Mouse (Mus musculus) intestine, embryonic 14.5 days (tissue): ENCODE measurements around the gene Tmcc3. TPM values are rescaled to one million over a fixed set of nuclear protein-coding genes. Genes with fewer than 3 reads are reported as not detected.
A peak's percentile ranks its signal among the peaks of the same experiment; 100 is the strongest.

Source experiments
- ATAC-seq: fragments of 200-750 bp; cut with Nextera tagmentation; replicated peaks from 2 replicates; pipeline ENCODE4 v1.8.0; 2017; ENCODE audit warnings: low read depth, moderate number of reproducible peaks, moderate TSS enrichment, moderate library complexity; ENCODE audit not compliant: low FRiP score, low TSS enrichment
- DNase-seq: peaks from one replicate; pipeline ENCODE4 v3.0.0-alpha.2; 2018; ENCODE audit warnings: low spot score
- H3K27ac ChIP-seq: fragments of 300-500 bp; sonication (generic); 2 replicates; pipeline ENCODE4 v1.5.1; 2014; ENCODE audit warnings: low read depth, mild to moderate bottlenecking, control low read depth
- H3K27me3 ChIP-seq: fragments of 300-500 bp; sonication (generic); replicated peaks from 2 replicates; pipeline ENCODE4 v1.6.1; 2014; ENCODE audit warnings: low read length, control low read depth; ENCODE audit not compliant: control insufficient read depth, insufficient read depth
- H3K36me3 ChIP-seq: fragments of 300-500 bp; sonication (generic); 2 replicates; pipeline ENCODE4 v1.6.1; 2014; ENCODE audit warnings: low read length, control low read depth; ENCODE audit not compliant: control insufficient read depth, insufficient read depth
- H3K4me1 ChIP-seq: fragments of 300-500 bp; sonication (generic); replicated peaks from 2 replicates; pipeline ENCODE4 v1.6.1; 2014; ENCODE audit warnings: low read length, control low read depth, mixed read lengths; ENCODE audit not compliant: control insufficient read depth, insufficient read depth
- H3K4me2 ChIP-seq: fragments of 300-500 bp; sonication (generic); 2 replicates; pipeline ENCODE4 v1.6.1; 2014; ENCODE audit warnings: low read length
- H3K4me3 ChIP-seq: fragments of 300-500 bp; sonication (generic); 2 replicates; pipeline ENCODE4 v1.5.1; 2014; ENCODE audit warnings: low read depth, low read length, control low read depth, mixed read lengths
- H3K9ac ChIP-seq: fragments of 300-500 bp; sonication (generic); 2 replicates; pipeline ENCODE4 v1.6.1; 2014; ENCODE audit warnings: mild to moderate bottlenecking, low read length
- H3K9me3 ChIP-seq: fragments of 300-500 bp; sonication (generic); 2 replicates; pipeline ENCODE4 v1.6.1; 2016; ENCODE audit warnings: low read length, control low read depth; ENCODE audit not compliant: control insufficient read depth
- WGBS: fragments of 180-500 bp; shearing (Covaris S2); extraction: QIAGEN DNeasy Blood & Tissue Kit; methylation state at CpG from one replicate; pipeline ENCODE4 v1.1.7; 2014; 5-methylcytosine and 5-hydroxymethylcytosine counted together
- polyA plus RNA-seq: library from polyadenylated mRNA; unstranded; fragments of >200 nt; fragmentation: Nextera tagmentation; extraction: Ambion mirVana; gene quantifications from 2 replicates; pipeline ENCODE4 v1.2.1, GENCODE M21; 2014

The Tmcc3 gene
- polyA plus RNA-seq, result 10.4 and 10.6 TPM in 2 replicates

GRCm38 (mm10) chr10:94311511-94312006 lies at the start of gene Tmcc3:
Gene Tmcc3 (plus strand): TSS chr10:94311949.
- peak within 1 kb of the TSS; percentile 94 for H3K4me2 ChIP-seq
- H3K4me1 ChIP-seq, result no peaks in the 10 kb centered on the region

GRCm38 (mm10) chr10:94262646-94263045 lies 49.1 kb upstream of the Tmcc3 start:
- ATAC-seq (no peak), DNase-seq (no peak)
- Histone ChIP-seq H3K9me3 (no peaks in the 10 kb centered on the region), H3K27ac (no peak overlapping the region), H3K27me3 (no peaks in the 10 kb centered on the region), H3K36me3 (no peaks in the 10 kb centered on the region), H3K4me3 (no peak overlapping the region), H3K4me1 (no peaks in the 10 kb centered on the region), H3K4me2 (no peak overlapping the region), H3K9ac (no peak overlapping the region)
- 86% methylated on average over 13 of the region's 13 CpGs for WGBS

More at GRCm38 (mm10) chr10:94311511-94312006, at the start of gene Tmcc3:
- H3K9ac ChIP-seq, result peak within 1 kb of the TSS; percentile 32
- DNase-seq (no peak), ATAC-seq (0 out of 2 replicates have a peak, but pooled peaks have one; percentile 36)
- peak within 1 kb of the TSS; percentile 42 for H3K4me3 ChIP-seq
- H3K9me3 ChIP-seq, result no peaks in the 10 kb centered on the region
- WGBS, result 1% methylated on average over 18 of the region's 19 CpGs
- H3K27ac ChIP-seq, result no peak within 1 kb of the TSS
- H3K27me3 ChIP-seq, result peaks cover 27% of the 10 kb centered on the region
- no peaks in the 10 kb centered on the region for H3K36me3 ChIP-seq

- H3K27ac ChIP-seq, result no peak overlapping the region
- no peak overlapping the region for H3K9ac ChIP-seq
- H3K4me3 ChIP-seq, result no peak overlapping the region
- no peaks in the 10 kb centered on the region for H3K4me1 ChIP-seq
- no peaks in the 10 kb centered on the region for H3K36me3 ChIP-seq
- H3K4me2 ChIP-seq, result no peak overlapping the region
- DNase-seq (no peak), ATAC-seq (no peak)
- H3K27me3 ChIP-seq, result no peaks in the 10 kb centered on the region
- no peaks in the 10 kb centered on the region for H3K9me3 ChIP-seq
- WGBS, result 73% methylated on average over 3 of the region's 3 CpGs
Observed at GRCm38 (mm10) chr10:94263211-94263610, 48.5 kb upstream of the Tmcc3 start.

- no peak for ATAC-seq
- Histone ChIP-seq H3K27ac (no peak overlapping the region), H3K4me2 (no peak overlapping the region), H3K4me3 (no peak overlapping the region), H3K4me1 (no peaks in the 10 kb centered on the region), H3K9me3 (no peaks in the 10 kb centered on the region), H3K36me3 (no peaks in the 10 kb centered on the region), H3K27me3 (no peaks in the 10 kb centered on the region), H3K9ac (no peak overlapping the region)
- WGBS, result 76% methylated on average over 17 of the region's 17 CpGs
- no peak for DNase-seq
Observed at GRCm38 (mm10) chr10:94265656-94266542, 45.9 kb upstream of the Tmcc3 start.

- no peaks in the 10 kb centered on the region for H3K27me3 ChIP-seq
- 6% methylated on average over 3 of the region's 3 CpGs for WGBS
- H3K4me3 ChIP-seq, result no peak overlapping the region
- H3K4me2 ChIP-seq, result no peak overlapping the region
- H3K27ac ChIP-seq, result no peak overlapping the region
- no peaks in the 10 kb centered on the region for H3K36me3 ChIP-seq
- no peak overlapping the region for H3K9ac ChIP-seq
- no peaks in the 10 kb centered on the region for H3K4me1 ChIP-seq
- DNase-seq (no peak), ATAC-seq (no peak)
- no peaks in the 10 kb centered on the region for H3K9me3 ChIP-seq
Observed at GRCm38 (mm10) chr10:94275321-94275720, 36.4 kb upstream of the Tmcc3 start.

GRCm38 (mm10) chr10:94276511-94276910 lies 35.2 kb upstream of the Tmcc3 start:
- no peak overlapping the region for H3K4me2 ChIP-seq
- no peak overlapping the region for H3K9ac ChIP-seq
- H3K27ac ChIP-seq, result no peak overlapping the region
- H3K27me3 ChIP-seq, result no peaks in the 10 kb centered on the region
- 47% methylated on average over 2 of the region's 2 CpGs for WGBS
- H3K4me3 ChIP-seq, result no peak overlapping the region
- ATAC-seq (no peak), DNase-seq (no peak)
- H3K9me3 ChIP-seq, result no peaks in the 10 kb centered on the region
- no peaks in the 10 kb centered on the region for H3K4me1 ChIP-seq
- H3K36me3 ChIP-seq, result no peaks in the 10 kb centered on the region

GRCm38 (mm10) chr10:94282179-94282578 lies 29.6 kb upstream of the Tmcc3 start:
- Histone ChIP-seq H3K36me3 (no peaks in the 10 kb centered on the region), H3K4me1 (no peaks in the 10 kb centered on the region), H3K27me3 (no peaks in the 10 kb centered on the region), H3K9ac (no peak overlapping the region), H3K9me3 (no peaks in the 10 kb centered on the region), H3K4me3 (no peak overlapping the region), H3K27ac (no peak overlapping the region), H3K4me2 (no peak overlapping the region)
- WGBS, result 65% methylated on average over 8 of the region's 8 CpGs
- ATAC-seq (no peak), DNase-seq (no peak)

- 84% methylated on average over 7 of the region's 7 CpGs for WGBS
- Histone ChIP-seq H3K9me3 (no peaks in the 10 kb centered on the region), H3K9ac (no peak overlapping the region), H3K4me1 (no peaks in the 10 kb centered on the region), H3K27me3 (no peaks in the 10 kb centered on the region), H3K4me3 (no peak overlapping the region), H3K4me2 (no peak overlapping the region), H3K36me3 (no peaks in the 10 kb centered on the region), H3K27ac (no peak overlapping the region)
- DNase-seq (no peak), ATAC-seq (no peak)
Observed at GRCm38 (mm10) chr10:94282797-94283196, 29.0 kb upstream of the Tmcc3 start.
